Mouse (Mus musculus) heart, embryonic 14.5 days (tissue): ENCODE results near the gene Ccdc169. TPM values are rescaled to one million over a fixed set of nuclear protein-coding genes. Genes with fewer than 3 reads are reported as not detected.
A peak's percentile ranks its signal among the peaks of the same experiment; 100 is the strongest.

Experiments
- ATAC-seq: fragments of 200-750 bp; cut with Nextera tagmentation; 2 replicates; pipeline ENCODE4 v1.8.0; 2017; ENCODE audit warnings: low read depth, moderate TSS enrichment; ENCODE audit not compliant: insufficient number of reproducible peaks, insufficient read depth, low FRiP score
- H3K27ac ChIP-seq, 2 experiments: fragments of 200-500 bp in 1 of 2; fragments of 300-500 bp in 1 of 2; sonication (generic) in 1 of 2; replicated peaks in 1 of 2; 2 replicates each; pipeline ENCODE4 v1.5.1; 2012 to 2014; ENCODE audit warnings: low read depth in 2 of 2, low read length in 2 of 2, control low read depth in 1 of 2, mild to moderate bottlenecking in 1 of 2, mixed read lengths in 1 of 2; ENCODE audit not compliant: control insufficient read depth in 1 of 2, insufficient read depth in 1 of 2
- H3K27me3 ChIP-seq: fragments of 300-500 bp; sonication (generic); 2 replicates; pipeline ENCODE4 v1.6.1; 2014; ENCODE audit warnings: mild to moderate bottlenecking, low read length, control low read depth; ENCODE audit not compliant: control insufficient read depth, insufficient read depth
- H3K36me3 ChIP-seq: fragments of 300-500 bp; sonication (generic); 2 replicates; pipeline ENCODE4 v1.6.1; 2014; ENCODE audit warnings: mild to moderate bottlenecking, control low read depth, low read length, mixed read lengths; ENCODE audit not compliant: control insufficient read depth, insufficient read depth
- H3K4me1 ChIP-seq, 2 experiments: fragments of 200-500 bp in 1 of 2; fragments of 300-500 bp in 1 of 2; sonication (generic) in 1 of 2; 2 replicates each; pipeline ENCODE4 v1.6.1; 2012 to 2014; ENCODE audit warnings: low read length in 2 of 2, control low read depth in 1 of 2, mixed read lengths in 1 of 2; ENCODE audit not compliant: control insufficient read depth in 2 of 2, insufficient read depth in 2 of 2
- H3K4me2 ChIP-seq: fragments of 300-500 bp; sonication (generic); 2 replicates; pipeline ENCODE4 v1.6.1; 2014; ENCODE audit warnings: mild to moderate bottlenecking, low read length
- H3K4me3 ChIP-seq, 2 experiments: fragments of 200-500 bp in 1 of 2; fragments of 300-500 bp in 1 of 2; sonication (generic) in 1 of 2; 2 replicates each; pipeline ENCODE4 v1.5.1; 2012 to 2014; ENCODE audit warnings: low read length in 2 of 2, mild to moderate bottlenecking in 2 of 2, control low read depth in 1 of 2, low read depth in 1 of 2, moderate library complexity in 1 of 2; ENCODE audit not compliant: control insufficient read depth in 1 of 2, insufficient read depth in 1 of 2
- H3K9ac ChIP-seq: fragments of 300-500 bp; sonication (generic); 2 replicates; pipeline ENCODE4 v1.6.1; 2014; ENCODE audit warnings: mild to moderate bottlenecking, low read length
- H3K9me3 ChIP-seq: fragments of 300-500 bp; sonication (generic); 2 replicates; pipeline ENCODE4 v1.6.1; 2016; ENCODE audit warnings: low read length, control low read depth; ENCODE audit not compliant: control insufficient read depth
- WGBS: fragments of 180-500 bp; shearing (Covaris S2); extraction: QIAGEN DNeasy Blood & Tissue Kit; methylation state at CpG from one replicate; pipeline ENCODE4 v1.1.7; 2014; 5-methylcytosine and 5-hydroxymethylcytosine counted together
- polyA plus RNA-seq: library from polyadenylated mRNA; unstranded; fragments of >200 nt; fragmentation: Nextera tagmentation; extraction: Ambion mirVana; gene quantifications from 2 replicates; pipeline ENCODE4 v1.2.1, GENCODE M21; 2014

The Ccdc169 gene
- polyA plus RNA-seq, 1 experiment from 2014 or later, result not detected

GRCm38 (mm10) chr3:55096655-55097005 is 40.5 kb upstream of the Ccdc169 start:
- Histone ChIP-seq H3K27me3 (no peaks in the 10 kb centered on the region), H3K9ac (no peak overlapping the region), H3K4me1 (peaks cover 4 to 6% of the 10 kb centered on the region in 2 experiments; a peak in 2 of 4 replicates), H3K9me3 (no peaks in the 10 kb centered on the region), H3K4me3 (no peak overlapping the region), H3K4me2 (peak overlapping the region; percentile 0; the same call in 1 of the 2 replicates), H3K27ac (peak overlapping the region in 1 of 2 experiments; percentile 38; a peak in 1 of 4 replicates), H3K36me3 (no peaks in the 10 kb centered on the region)
- no peak for ATAC-seq
- 44% methylated on average over 2 of the region's 2 CpGs for WGBS

- H3K36me3 ChIP-seq, result no peaks in the 10 kb centered on the region
- H3K9ac ChIP-seq, result no peak overlapping the region
- no peaks in the 10 kb centered on the region for H3K27me3 ChIP-seq
- H3K4me1 ChIP-seq, result peaks cover 4 to 6% of the 10 kb centered on the region in 2 experiments; a peak in 2 of 4 replicates
- 91% methylated on average over 2 of the region's 2 CpGs for WGBS
- no peak for ATAC-seq
- no peak overlapping the region for H3K4me3 ChIP-seq
- no peak overlapping the region for H3K27ac ChIP-seq
- H3K4me2 ChIP-seq, result no peak overlapping the region
- H3K9me3 ChIP-seq, result no peaks in the 10 kb centered on the region
Measured at GRCm38 (mm10) chr3:55097186-55097585, 40.0 kb upstream of the Ccdc169 start.

GRCm38 (mm10) chr3:55098014-55098413 is 39.1 kb upstream of the Ccdc169 start:
- peaks cover 4 to 6% of the 10 kb centered on the region in 2 experiments; a peak in 2 of 4 replicates for H3K4me1 ChIP-seq
- H3K27ac ChIP-seq, result no peak overlapping the region
- ATAC-seq, result no peak
- no peaks in the 10 kb centered on the region for H3K27me3 ChIP-seq
- H3K36me3 ChIP-seq, result no peaks in the 10 kb centered on the region
- no peak overlapping the region for H3K4me3 ChIP-seq
- 53% methylated on average over 2 of the region's 2 CpGs for WGBS
- no peaks in the 10 kb centered on the region for H3K9me3 ChIP-seq
- H3K9ac ChIP-seq, result no peak overlapping the region
- H3K4me2 ChIP-seq, result no peak overlapping the region

GRCm38 (mm10) chr3:55098990-55099389 is 38.1 kb upstream of the Ccdc169 start:
- Histone ChIP-seq H3K27me3 (no peaks in the 10 kb centered on the region), H3K4me3 (no peak overlapping the region), H3K4me2 (no peak overlapping the region), H3K9me3 (no peaks in the 10 kb centered on the region), H3K4me1 (peaks cover 4 to 6% of the 10 kb centered on the region in 2 experiments; a peak in 2 of 4 replicates), H3K36me3 (no peaks in the 10 kb centered on the region), H3K27ac (no peak overlapping the region), H3K9ac (no peak overlapping the region)
- no peak for ATAC-seq
- WGBS, result 66% methylated on average over 11 of the region's 11 CpGs

- Histone ChIP-seq H3K4me1 (peaks cover 9 to 11% of the 10 kb centered on the region in 2 experiments; a peak in 3 of 4 replicates), H3K9me3 (no peaks in the 10 kb centered on the region), H3K9ac (no peak overlapping the region), H3K27ac (no peak overlapping the region), H3K27me3 (no peaks in the 10 kb centered on the region), H3K36me3 (no peaks in the 10 kb centered on the region), H3K4me2 (no peak overlapping the region), H3K4me3 (no peak overlapping the region)
- no peak for ATAC-seq
Measured at GRCm38 (mm10) chr3:55101092-55101491, 36.0 kb upstream of the Ccdc169 start.

GRCm38 (mm10) chr3:55105372-55106023 is 31.6 kb upstream of the Ccdc169 start:
- H3K27ac ChIP-seq, result peak overlapping the region in 1 of 2 experiments; percentile 27; a peak in 1 of 4 replicates
- no peaks in the 10 kb centered on the region for H3K36me3 ChIP-seq
- no peak overlapping the region for H3K4me2 ChIP-seq
- H3K9ac ChIP-seq, result no peak overlapping the region
- H3K4me1 ChIP-seq, result peaks cover 5% of the 10 kb centered on the region in 2 experiments; a peak in 3 of 4 replicates
- no peaks in the 10 kb centered on the region for H3K9me3 ChIP-seq
- WGBS, result 46% methylated on average over 14 of the region's 14 CpGs
- no peak overlapping the region for H3K4me3 ChIP-seq
- no peak for ATAC-seq
- no peaks in the 10 kb centered on the region for H3K27me3 ChIP-seq

- Histone ChIP-seq H3K27me3 (no peaks in the 10 kb centered on the region), H3K27ac (no peak overlapping the region), H3K36me3 (no peaks in the 10 kb centered on the region), H3K9me3 (no peaks in the 10 kb centered on the region), H3K4me2 (no peak overlapping the region), H3K4me3 (no peak overlapping the region), H3K4me1 (peaks cover 5% of the 10 kb centered on the region in 2 experiments; a peak in 3 of 4 replicates), H3K9ac (no peak overlapping the region)
- WGBS, result 83% methylated on average over 17 of the region's 17 CpGs
- no peak for ATAC-seq
Measured at GRCm38 (mm10) chr3:55106051-55106450, 31.1 kb upstream of the Ccdc169 start.

GRCm38 (mm10) chr3:55109097-55109496 is 28.0 kb upstream of the Ccdc169 start:
- Histone ChIP-seq H3K9ac (no peak overlapping the region), H3K4me2 (no peak overlapping the region), H3K4me1 (peaks cover 5 to 10% of the 10 kb centered on the region in 2 experiments), H3K36me3 (no peaks in the 10 kb centered on the region), H3K4me3 (no peak overlapping the region), H3K27me3 (no peaks in the 10 kb centered on the region), H3K27ac (no peak overlapping the region), H3K9me3 (no peaks in the 10 kb centered on the region)
- WGBS, result 80% methylated on average over 4 of the region's 4 CpGs
- ATAC-seq, result no peak
